Mouse (Mus musculus): ENCODE results near the gene Olfr1303. TPM values are rescaled to one million over a fixed set of nuclear protein-coding genes. Genes with fewer than 3 reads are reported as not detected.

Gene Olfr1303
- not detected in 2 replicates for polyA plus RNA-seq (2015; fragmentation: Nextera tagmentation; extraction: Ambion mirVana)

DNA sequence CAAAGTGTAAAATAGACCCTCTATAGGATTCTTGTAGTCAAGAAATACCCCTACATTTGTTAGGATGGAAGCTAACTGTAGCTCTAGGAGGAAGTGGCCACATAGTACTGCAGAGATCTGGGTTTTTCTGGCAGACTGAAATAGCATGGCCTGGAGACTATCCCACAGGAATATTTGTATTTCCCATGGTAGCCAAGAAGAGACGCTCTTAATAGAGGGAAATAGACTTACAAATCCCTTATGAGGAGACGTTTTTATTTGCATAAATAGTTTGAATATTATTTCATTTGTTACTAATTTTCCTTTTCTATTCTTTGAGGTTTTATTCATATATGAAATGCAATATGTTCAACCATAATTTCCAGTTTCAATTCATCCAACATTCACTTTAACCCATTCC is at the start of gene Olfr1303:
TSS of gene Olfr1303 (minus strand) at position 101 of the 400 bp plus-strand sequence.
- Histone ChIP-seq H3K9ac (no peak within 1 kb of the TSS), H3K27ac (no peak within 1 kb of the TSS), H3K27me3 (replicated peaks) (no peaks in the 10 kb centered on the region), H3K4me2 (no peak within 1 kb of the TSS), H3K9me3 (no peaks in the 10 kb centered on the region), H3K4me3 (no peak within 1 kb of the TSS), H3K36me3 (replicated peaks) (no peaks in the 10 kb centered on the region), H3K4me1 (no peaks in the 10 kb centered on the region)
- WGBS, result 82% methylated on average over 2 of the region's 2 CpGs
- ATAC-seq (replicated peaks), result no peak

DNA sequence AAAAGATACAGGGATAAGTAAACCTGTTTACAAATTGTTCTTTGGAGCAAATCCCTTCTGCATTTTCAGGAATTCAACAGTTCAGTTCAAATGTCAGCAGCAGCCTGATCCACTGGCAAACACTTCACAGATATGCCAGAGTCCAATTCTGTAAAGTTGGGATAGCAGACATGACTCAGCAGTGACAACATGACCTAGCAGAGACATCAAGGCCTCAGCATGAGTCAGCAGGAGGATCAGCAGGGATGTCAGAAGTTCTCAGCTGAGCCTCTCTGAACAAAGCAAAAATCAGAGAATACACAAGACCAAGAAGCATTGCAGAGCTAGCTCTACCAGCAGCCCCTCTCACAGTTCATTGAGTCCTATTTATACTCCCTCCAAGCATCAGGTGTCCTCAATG is 7.2 kb downstream of the Olfr1303 start:
- Histone ChIP-seq H3K9me3 (no peaks in the 10 kb centered on the region), H3K9ac (no peak overlapping the region), H3K4me2 (no peak overlapping the region), H3K4me3 (no peak overlapping the region), H3K27ac (no peak overlapping the region), H3K27me3 (replicated peaks) (no peaks in the 10 kb centered on the region), H3K4me1 (no peaks in the 10 kb centered on the region), H3K36me3 (replicated peaks) (no peaks in the 10 kb centered on the region)
- no peak for ATAC-seq (replicated peaks)

DNA sequence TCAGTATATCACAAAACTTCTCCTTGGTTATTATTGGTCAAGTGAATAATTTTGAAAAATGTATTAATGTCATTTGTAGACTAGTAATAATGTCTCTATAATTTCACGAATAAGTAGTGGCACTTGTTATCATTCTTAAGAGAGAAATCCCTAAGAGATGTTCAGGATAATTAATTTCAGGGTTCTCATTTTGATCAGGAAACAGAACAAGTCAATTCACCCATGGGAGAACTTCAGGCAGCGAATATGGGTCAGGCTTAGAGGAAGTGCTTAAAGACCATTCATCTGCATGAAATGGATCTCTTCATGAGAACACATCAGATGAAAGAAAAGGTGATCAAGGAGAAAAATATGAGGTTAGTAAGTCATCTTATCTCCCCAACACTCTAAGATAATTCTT is 43.0 kb downstream of the Olfr1303 start, which contains the start of gene Olfr1302:
TSS of gene Olfr1302 (plus strand) at position 301 of the 400 bp plus-strand sequence.
- ATAC-seq (replicated peaks), result no peak
- H3K36me3 ChIP-seq (replicated peaks), result no peaks in the 10 kb centered on the region
- WGBS, result 83% methylated on average over 2 of the region's 2 CpGs
- no peak within 1 kb of the TSS for H3K4me3 ChIP-seq
- no peaks in the 10 kb centered on the region for H3K27me3 ChIP-seq (replicated peaks)
- H3K9ac ChIP-seq, result no peak within 1 kb of the TSS
- H3K9me3 ChIP-seq, result no peaks in the 10 kb centered on the region; the same call in 1 of the 2 replicates
- no peak within 1 kb of the TSS for H3K27ac ChIP-seq
- no peaks in the 10 kb centered on the region for H3K4me1 ChIP-seq
- H3K4me2 ChIP-seq, result no peak within 1 kb of the TSS

Other genes with a start within 250 kb of the Olfr1303 start
- not detected in 2 replicates for gene Olfr1297, start 193.8 kb downstream of the Olfr1303 start, polyA plus RNA-seq (2015; fragmentation: Nextera tagmentation; extraction: Ambion mirVana)
- not detected in 2 replicates for gene Olfr1298, start 171.1 kb downstream of the Olfr1303 start, polyA plus RNA-seq (2015; fragmentation: Nextera tagmentation; extraction: Ambion mirVana)
- not detected in 2 replicates for gene Olfr1299, start 158.9 kb downstream of the Olfr1303 start, polyA plus RNA-seq (2015; fragmentation: Nextera tagmentation; extraction: Ambion mirVana)
- not detected in 2 replicates for gene Olfr1301, start 69.3 kb downstream of the Olfr1303 start, polyA plus RNA-seq (2015; fragmentation: Nextera tagmentation; extraction: Ambion mirVana)
- not detected in 2 replicates for gene Olfr1302, start 42.9 kb downstream of the Olfr1303 start, polyA plus RNA-seq (2015; fragmentation: Nextera tagmentation; extraction: Ambion mirVana)
- not detected in 2 replicates for gene Olfr1305, start 56.8 kb upstream of the Olfr1303 start, polyA plus RNA-seq (2015; fragmentation: Nextera tagmentation; extraction: Ambion mirVana)
- not detected in 2 replicates for gene Olfr1306, start 95.9 kb upstream of the Olfr1303 start, polyA plus RNA-seq (2015; fragmentation: Nextera tagmentation; extraction: Ambion mirVana)
- 0.01 TPM in 1 of 2 replicates, not detected in the other for gene Olfr1307, start 129.1 kb upstream of the Olfr1303 start, polyA plus RNA-seq (2015; fragmentation: Nextera tagmentation; extraction: Ambion mirVana)
- not detected in 2 replicates for gene Olfr1308, start 144.6 kb upstream of the Olfr1303 start, polyA plus RNA-seq (2015; fragmentation: Nextera tagmentation; extraction: Ambion mirVana)
- not detected in 2 replicates for gene Olfr1309, start 169.9 kb upstream of the Olfr1303 start, polyA plus RNA-seq (2015; fragmentation: Nextera tagmentation; extraction: Ambion mirVana)
- gene Olfr1310, start 192.4 kb upstream of the Olfr1303 start, polyA plus RNA-seq (2015; fragmentation: Nextera tagmentation; extraction: Ambion mirVana), result not detected in 2 replicates
- not detected in 2 replicates for gene Olfr1311, start 204.1 kb upstream of the Olfr1303 start, polyA plus RNA-seq (2015; fragmentation: Nextera tagmentation; extraction: Ambion mirVana)
- not detected in 2 replicates for gene Olfr1312, start 229.9 kb upstream of the Olfr1303 start, polyA plus RNA-seq (2015; fragmentation: Nextera tagmentation; extraction: Ambion mirVana)

Data from midbrain, embryonic 15.5 days (tissue).